In genomic region chr14:21053586-21053985, GRCm38 (mm10) we compare ENCODE assay signal across 8 mouse cellular contexts. TPM values are rescaled to one million over a fixed set of nuclear protein-coding genes. Genes with fewer than 3 reads are reported as not detected.
DNase-seq lines count a peak whose midpoint lies in the region; ATAC-seq and TF ChIP-seq lines count a peak whose summit lies in the region.

No protein-coding gene starts in this region.

- H3K4me1 ChIP-seq in E14TG2a.4 (replicated peaks; ENCODE audit: low read depth, low read length), result peaks cover 47% of the 10 kb centered on the region
- H3K4me1 ChIP-seq in heart, embryonic 13.5 days, result peaks cover 29% of the 10 kb centered on the region
- H3K4me1 ChIP-seq in limb, embryonic 12.5 days (replicated peaks), result 0 out of 2 replicates have a peak, but pooled peaks cover 3% of the 10 kb centered on the region

- no peaks in the 10 kb centered on the region for H3K27me3 ChIP-seq in E14TG2a.4 (ENCODE audit: insufficient read depth, low read length)
- no peaks in the 10 kb centered on the region for H3K27me3 ChIP-seq in heart, embryonic 13.5 days (replicated peaks)
- H3K27me3 ChIP-seq in limb, embryonic 12.5 days, result no peaks in the 10 kb centered on the region

- no peak for TF ChIP-seq CTCF in E14TG2a.4 (conservative IDR thresholded peaks at IDR 0.05; ENCODE audit: low read length)

- peak overlapping the region; percentile 99 for H3K4me3 ChIP-seq in E14TG2a.4 (replicated peaks; ENCODE audit: low read length)
- H3K4me3 ChIP-seq in heart, embryonic 13.5 days, result peak overlapping the region; percentile 96
- peak overlapping the region; percentile 87 for H3K4me3 ChIP-seq in limb, embryonic 12.5 days (replicated peaks)

- peak; percentile 38 for DNase-seq in cerebellum, adult 11-12 months
- no peak for DNase-seq in cerebellum, adult 11 months
- no peak for DNase-seq in urinary bladder, postnatal 10 days (ENCODE audit: low spot score)
- no peak for DNase-seq in gastrocnemius, postnatal 25 days

- H3K9ac ChIP-seq in heart, embryonic 13.5 days, result peak overlapping the region; percentile 84
- no peak overlapping the region for H3K9ac ChIP-seq in limb, embryonic 12.5 days (replicated peaks)

- WGBS in heart, embryonic 13.5 days, result 40% methylated on average over 7 of the region's 7 CpGs
- WGBS in limb, embryonic 12.5 days, result 58% methylated on average over 7 of the region's 7 CpGs

- no peaks in the 10 kb centered on the region for H3K9me3 ChIP-seq in E14TG2a.4 (ENCODE audit: low read length)
- H3K9me3 ChIP-seq in heart, embryonic 13.5 days, result peaks cover 5% of the 10 kb centered on the region; the same call in 1 of the 2 replicates
- no peaks in the 10 kb centered on the region for H3K9me3 ChIP-seq in limb, embryonic 12.5 days

- no peak overlapping the region for H3K27ac ChIP-seq in heart, embryonic 13.5 days (replicated peaks)
- no peak overlapping the region for H3K27ac ChIP-seq in limb, embryonic 12.5 days

- no peak for ATAC-seq in heart, embryonic 13.5 days (ENCODE audit: extremely low read depth, insufficient number of reproducible peaks, low FRiP score, low TSS enrichment)
- no peak for ATAC-seq in limb, embryonic 12.5 days (ENCODE audit: insufficient number of reproducible peaks, insufficient read depth, low FRiP score, low TSS enrichment, low read depth)
- no peak for ATAC-seq in CD4-positive, CD25-positive, alpha-beta regulatory T cell, adult 4 months

- H3K36me3 ChIP-seq in E14TG2a.4 (ENCODE audit: insufficient read depth, low read length), result peaks cover 35% of the 10 kb centered on the region
- H3K36me3 ChIP-seq in heart, embryonic 13.5 days, result peaks cover 13% of the 10 kb centered on the region
- H3K36me3 ChIP-seq in limb, embryonic 12.5 days, result no peaks in the 10 kb centered on the region

- peak overlapping the region; percentile 89 for H3K4me2 ChIP-seq in heart, embryonic 13.5 days
- peak overlapping the region; percentile 85 for H3K4me2 ChIP-seq in limb, embryonic 12.5 days

RNA-seq across cellular contexts. Expression of gene Adk, which starts 1.2 kb away (rescaled TPM):
- 242 and 253 TPM in 2 replicates for polyA plus RNA-seq in heart, embryonic 13.5 days (2015; fragmentation: Nextera tagmentation; extraction: Ambion mirVana)
- 155 TPM in 2 replicates for polyA plus RNA-seq in limb, embryonic 12.5 days (2016; fragmentation: Nextera tagmentation; extraction: Ambion mirVana)
- 100 to 1,000 TPM; 117 to 132 TPM for polyA plus RNA-seq in CD4-positive, CD25-positive, alpha-beta regulatory T cell, adult 4 months (2017; shearing (Covaris generic))
- 100 to 1,000 TPM in 1 of 2 experiments, 10 to 100 TPM in 1; 96.4 to 109 TPM for total RNA-seq in gastrocnemius, postnatal 25 days (2021)

RNA-seq across cellular contexts. Expression of gene Ap3m1, which starts 1.3 kb away (rescaled TPM):
- polyA plus RNA-seq in heart, embryonic 13.5 days (2015; fragmentation: Nextera tagmentation; extraction: Ambion mirVana), result 59.6 and 64.6 TPM in 2 replicates
- 75.0 and 79.9 TPM in 2 replicates for polyA plus RNA-seq in limb, embryonic 12.5 days (2016; fragmentation: Nextera tagmentation; extraction: Ambion mirVana)
- polyA plus RNA-seq in CD4-positive, CD25-positive, alpha-beta regulatory T cell, adult 4 months (2017; shearing (Covaris generic)), result 10 to 100 TPM; 63.6 to 75.8 TPM
- 10 to 100 TPM; 32.5 to 34.9 TPM for total RNA-seq in gastrocnemius, postnatal 25 days (2021)
